Mouse (Mus musculus): ENCODE data around the gene Fam120b. TPM values are rescaled to one million over a fixed set of nuclear protein-coding genes. Genes with fewer than 3 reads are reported as not detected.
"Not testable (repeated sequence)": the region's sequence is repeated elsewhere in the genome, so short reads cannot be mapped to it uniquely, and the experiment has no call there.

Gene Fam120b
- polyA plus RNA-seq, 1 experiment: 13.0 TPM

- Histone ChIP-seq H3K4me1 (replicated peaks; ENCODE audit: control insufficient read depth, insufficient read depth, low read length) (peaks cover 4% of the 10 kb centered on the region), H3K4me3 (ENCODE audit: control insufficient read depth, insufficient read depth, low read length) (no peak overlapping the region), H3K27ac (ENCODE audit: control insufficient read depth, insufficient read depth, low read length) (no peak overlapping the region), H3K27me3 (ENCODE audit: control insufficient read depth, insufficient read depth, low read length) (no peaks in the 10 kb centered on the region), H3K36me3 (ENCODE audit: control insufficient read depth, insufficient read depth, low read length) (no peaks in the 10 kb centered on the region)
- 67% methylated on average over 8 of the region's 8 CpGs for WGBS
- DNase-seq: no peak
- TF ChIP-seq POLR2A (IDR thresholded peaks at IDR 0.05; ENCODE audit: control insufficient read depth, extremely low read depth, insufficient read depth, low read length, poor library complexity) (no peak), CTCF (IDR thresholded peaks at IDR 0.05; ENCODE audit: borderline replicate concordance, control insufficient read depth, extremely low read depth, insufficient read depth, low read length, poor library complexity) (no peak)
These were observed 44.1 kb downstream of the Fam120b start for GRCm38 (mm10) chr17:15440067-15440462.

GRCm38 (mm10) chr17:15440463-15441121, 44.6 kb downstream of the Fam120b start:
- no peak overlapping the region for H3K4me3 ChIP-seq (ENCODE audit: control insufficient read depth, insufficient read depth, low read length)
- no peak overlapping the region for H3K27ac ChIP-seq (ENCODE audit: control insufficient read depth, insufficient read depth, low read length)
- TF ChIP-seq POLR2A (IDR thresholded peaks at IDR 0.05; ENCODE audit: control insufficient read depth, extremely low read depth, insufficient read depth, low read length, poor library complexity) (no peak), CTCF (IDR thresholded peaks at IDR 0.05; ENCODE audit: borderline replicate concordance, control insufficient read depth, extremely low read depth, insufficient read depth, low read length, poor library complexity) (no peak)

GRCm38 (mm10) chr17:15445421-15445820, 49.4 kb downstream of the Fam120b start:
- Histone ChIP-seq H3K27ac (ENCODE audit: control insufficient read depth, insufficient read depth, low read length) (no peak overlapping the region), H3K4me1 (replicated peaks; ENCODE audit: control insufficient read depth, insufficient read depth, low read length) (peaks cover 23% of the 10 kb centered on the region), H3K36me3 (ENCODE audit: control insufficient read depth, insufficient read depth, low read length) (no peaks in the 10 kb centered on the region), H3K4me3 (ENCODE audit: control insufficient read depth, insufficient read depth, low read length) (no peak overlapping the region), H3K27me3 (ENCODE audit: control insufficient read depth, insufficient read depth, low read length) (no peaks in the 10 kb centered on the region)
- TF ChIP-seq CTCF (IDR thresholded peaks at IDR 0.05; ENCODE audit: borderline replicate concordance, control insufficient read depth, extremely low read depth, insufficient read depth, low read length, poor library complexity) (no peak), POLR2A (IDR thresholded peaks at IDR 0.05; ENCODE audit: control insufficient read depth, extremely low read depth, insufficient read depth, low read length, poor library complexity) (no peak)
- WGBS: 44% methylated on average over 3 of the region's 3 CpGs
- no peak for DNase-seq

More at GRCm38 (mm10) chr17:15440463-15441121, 44.6 kb downstream of the Fam120b start:
- WGBS: 69% methylated on average over 11 of the region's 11 CpGs
- no peaks in the 10 kb centered on the region for H3K27me3 ChIP-seq (ENCODE audit: control insufficient read depth, insufficient read depth, low read length)
- no peak for DNase-seq
- no peaks in the 10 kb centered on the region for H3K36me3 ChIP-seq (ENCODE audit: control insufficient read depth, insufficient read depth, low read length)
- H3K4me1 ChIP-seq (replicated peaks; ENCODE audit: control insufficient read depth, insufficient read depth, low read length): peaks cover 7% of the 10 kb centered on the region

GRCm38 (mm10) chr17:15447831-15448230, 51.8 kb downstream of the Fam120b start:
- DNase-seq: peak; percentile 36
- TF ChIP-seq CTCF (IDR thresholded peaks at IDR 0.05; ENCODE audit: borderline replicate concordance, control insufficient read depth, extremely low read depth, insufficient read depth, low read length, poor library complexity) (no peak), POLR2A (IDR thresholded peaks at IDR 0.05; ENCODE audit: control insufficient read depth, extremely low read depth, insufficient read depth, low read length, poor library complexity) (no peak)
- no peaks in the 10 kb centered on the region for H3K27me3 ChIP-seq (ENCODE audit: control insufficient read depth, insufficient read depth, low read length)
- H3K36me3 ChIP-seq (ENCODE audit: control insufficient read depth, insufficient read depth, low read length): no peaks in the 10 kb centered on the region
- 49% methylated on average over 5 of the region's 5 CpGs for WGBS
- peak overlapping the region; percentile 57; the same call in 1 of the 2 replicates for H3K27ac ChIP-seq (ENCODE audit: control insufficient read depth, insufficient read depth, low read length)
- H3K4me1 ChIP-seq (replicated peaks; ENCODE audit: control insufficient read depth, insufficient read depth, low read length): peaks cover 21% of the 10 kb centered on the region
- no peak overlapping the region for H3K4me3 ChIP-seq (ENCODE audit: control insufficient read depth, insufficient read depth, low read length)

GRCm38 (mm10) chr17:15449144-15449543, 53.1 kb downstream of the Fam120b start:
- not testable (repeated sequence) for DNase-seq; H3K36me3 ChIP-seq (ENCODE audit: control insufficient read depth, insufficient read depth, low read length); H3K4me3 ChIP-seq (ENCODE audit: control insufficient read depth, insufficient read depth, low read length); H3K27ac ChIP-seq (ENCODE audit: control insufficient read depth, insufficient read depth, low read length); H3K27me3 ChIP-seq (ENCODE audit: control insufficient read depth, insufficient read depth, low read length)
- WGBS: 74% methylated on average over 6 of the region's 6 CpGs
- peaks cover 21% of the 10 kb centered on the region for H3K4me1 ChIP-seq (replicated peaks; ENCODE audit: control insufficient read depth, insufficient read depth, low read length)

- WGBS: 85% methylated on average over 3 of the region's 3 CpGs
- no peaks in the 10 kb centered on the region for H3K27me3 ChIP-seq (ENCODE audit: control insufficient read depth, insufficient read depth, low read length)
- H3K27ac ChIP-seq (ENCODE audit: control insufficient read depth, insufficient read depth, low read length): no peak overlapping the region
- no peak for TF ChIP-seq POLR2A (IDR thresholded peaks at IDR 0.05; ENCODE audit: control insufficient read depth, extremely low read depth, insufficient read depth, low read length, poor library complexity)
- no peak for TF ChIP-seq CTCF (IDR thresholded peaks at IDR 0.05; ENCODE audit: borderline replicate concordance, control insufficient read depth, extremely low read depth, insufficient read depth, low read length, poor library complexity)
- no peaks in the 10 kb centered on the region for H3K36me3 ChIP-seq (ENCODE audit: control insufficient read depth, insufficient read depth, low read length)
- no peak overlapping the region for H3K4me3 ChIP-seq (ENCODE audit: control insufficient read depth, insufficient read depth, low read length)
- peaks cover 21% of the 10 kb centered on the region for H3K4me1 ChIP-seq (replicated peaks; ENCODE audit: control insufficient read depth, insufficient read depth, low read length)
- no peak for DNase-seq
These were observed 53.6 kb downstream of the Fam120b start for GRCm38 (mm10) chr17:15449606-15450005.

GRCm38 (mm10) chr17:15455203-15455602, 59.2 kb downstream of the Fam120b start:
- Histone ChIP-seq H3K4me3 (ENCODE audit: control insufficient read depth, insufficient read depth, low read length) (no peak overlapping the region), H3K36me3 (ENCODE audit: control insufficient read depth, insufficient read depth, low read length) (no peaks in the 10 kb centered on the region), H3K27ac (ENCODE audit: control insufficient read depth, insufficient read depth, low read length) (no peak overlapping the region), H3K4me1 (replicated peaks; ENCODE audit: control insufficient read depth, insufficient read depth, low read length) (no peaks in the 10 kb centered on the region), H3K27me3 (ENCODE audit: control insufficient read depth, insufficient read depth, low read length) (no peaks in the 10 kb centered on the region)
- no peak for TF ChIP-seq POLR2A (IDR thresholded peaks at IDR 0.05; ENCODE audit: control insufficient read depth, extremely low read depth, insufficient read depth, low read length, poor library complexity)
- TF ChIP-seq CTCF (IDR thresholded peaks at IDR 0.05; ENCODE audit: borderline replicate concordance, control insufficient read depth, extremely low read depth, insufficient read depth, low read length, poor library complexity): no peak
- WGBS: 96% methylated on average over 4 of the region's 4 CpGs
- no peak for DNase-seq
